Mouse (Mus musculus) heart, adult 2 months (tissue): Measurements from ENCODE around the gene Sema3b.

Source experiments
- EP300 ChIP-seq: fragments of 200-500 bp; IDR thresholded peaks from 2 replicates; pipeline ENCODE4 v1.6.1; 2011; ENCODE audit warnings: low read depth, low read length, control low read depth; ENCODE audit not compliant: insufficient read depth
- POLR2A ChIP-seq: fragments of 200-500 bp; IDR thresholded peaks from 2 replicates; pipeline ENCODE4 v1.6.1; 2011; ENCODE audit warnings: mild to moderate bottlenecking, low read depth, low read length, control low read depth; ENCODE audit not compliant: insufficient read depth

- TF ChIP-seq EP300 = no peak
- TF ChIP-seq POLR2A = no peak
Observed at GRCm38 (mm10) chr9:107552690-107553393, 56.2 kb downstream of the Sema3b start.
